Mouse (Mus musculus): Measurements from ENCODE around the gene Ctsh. TPM values are rescaled to one million over a fixed set of nuclear protein-coding genes. Genes with fewer than 3 reads are reported as not detected.

The Ctsh gene
- polyA plus RNA-seq (2014; fragmentation: Nextera tagmentation; extraction: Ambion mirVana): 8.9 and 11.8 TPM in 2 replicates

DNA sequence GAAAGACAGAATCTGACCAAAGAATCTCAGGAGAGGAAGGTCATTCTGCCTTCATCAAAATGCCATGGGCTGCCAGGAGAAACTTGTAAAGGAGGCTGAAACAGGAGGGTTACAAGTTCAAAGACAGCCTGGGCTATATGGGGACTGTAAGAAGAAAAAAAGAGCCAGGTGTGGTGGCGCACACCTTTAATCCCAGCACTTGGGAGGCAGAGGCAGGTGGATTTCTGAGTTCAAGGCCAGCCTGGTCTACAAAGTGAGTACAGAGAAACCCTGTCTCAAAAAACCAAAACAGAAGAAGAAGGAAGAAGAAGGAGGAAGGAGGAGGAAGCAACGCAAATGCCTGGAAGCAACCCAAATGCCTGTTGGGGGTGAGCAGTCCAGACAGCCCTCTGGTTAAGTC lies at the start of gene Ctsh:
Ctsh (plus strand) TSS at position 301 of the 400 bp plus-strand sequence.
- H3K9me3 ChIP-seq (replicated peaks; ENCODE audit: control insufficient read depth, low read length): no peaks in the 10 kb centered on the region
- 84% methylated on average over 2 of the region's 2 CpGs for WGBS
- ATAC-seq (replicated peaks; ENCODE audit: insufficient number of reproducible peaks, low FRiP score, low TSS enrichment, low read depth) (no peak), DNase-seq (ENCODE audit: low spot score) (no peak)
- no peak within 1 kb of the TSS for H3K27ac ChIP-seq (replicated peaks; ENCODE audit: low read depth, low read length)
- H3K4me1 ChIP-seq (ENCODE audit: control insufficient read depth, insufficient read depth, low read length): no peaks in the 10 kb centered on the region
- H3K36me3 ChIP-seq (replicated peaks; ENCODE audit: control insufficient read depth, insufficient read depth, low read depth, low read length): no peaks in the 10 kb centered on the region
- peak within 1 kb of the TSS; percentile 57 for H3K9ac ChIP-seq (replicated peaks; ENCODE audit: low read length)
- H3K4me3 ChIP-seq (ENCODE audit: low read depth, low read length): peak within 1 kb of the TSS; percentile 43
- H3K27me3 ChIP-seq (ENCODE audit: control insufficient read depth, insufficient read depth, low read length): no peaks in the 10 kb centered on the region
- H3K4me2 ChIP-seq (ENCODE audit: low read depth, low read length): peak within 1 kb of the TSS; percentile 87

DNA sequence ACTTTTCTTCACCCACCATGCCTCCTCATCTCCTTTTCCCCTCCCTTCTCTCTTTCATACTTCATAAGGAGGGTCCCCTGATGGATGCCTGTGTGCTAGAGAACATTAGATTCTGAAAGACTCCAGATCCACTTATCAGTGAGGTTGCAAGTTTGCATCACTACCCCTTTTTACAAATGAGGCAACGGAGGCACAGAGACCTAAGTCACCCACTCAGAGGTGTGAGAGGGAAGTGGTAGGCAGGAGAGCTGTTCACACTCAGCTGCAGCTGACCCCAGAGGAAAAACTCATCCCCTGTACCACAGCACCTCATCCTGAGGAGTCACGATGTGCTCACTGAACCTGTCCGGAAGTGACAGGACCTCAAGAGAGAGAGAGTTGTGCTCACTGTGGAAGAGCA lies 47.5 kb upstream of the Ctsh start:
- WGBS: 90% methylated on average over 3 of the region's 3 CpGs
- no peak overlapping the region for H3K9ac ChIP-seq (replicated peaks; ENCODE audit: low read length)
- ATAC-seq (replicated peaks; ENCODE audit: insufficient number of reproducible peaks, low FRiP score, low TSS enrichment, low read depth): no peak

DNA sequence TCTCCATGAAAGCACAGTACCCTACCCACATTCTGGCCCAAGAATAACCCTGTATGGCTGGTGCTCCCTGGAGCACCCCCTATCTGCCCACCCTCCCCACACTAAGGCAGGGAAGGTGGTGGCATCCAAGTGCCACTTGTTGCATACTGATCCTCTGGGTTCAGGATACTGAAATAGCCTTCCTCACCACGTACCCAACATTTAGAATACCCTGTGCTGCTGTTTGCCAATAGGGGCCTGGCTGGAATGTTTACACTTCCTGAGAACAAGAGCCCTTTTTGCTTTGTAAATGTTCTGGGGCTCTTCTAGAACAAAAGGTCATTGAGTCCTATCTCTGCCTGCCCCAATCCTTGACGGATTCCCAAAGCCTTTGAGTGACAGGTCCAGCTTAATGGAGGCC lies 46.9 kb upstream of the Ctsh start:
- H3K4me2 ChIP-seq (ENCODE audit: low read depth, low read length): no peak overlapping the region
- no peaks in the 10 kb centered on the region for H3K27me3 ChIP-seq (ENCODE audit: control insufficient read depth, insufficient read depth, low read length)
- no peak for DNase-seq (ENCODE audit: low spot score)
- H3K9ac ChIP-seq (replicated peaks; ENCODE audit: low read length): no peak overlapping the region
- H3K27ac ChIP-seq (replicated peaks; ENCODE audit: low read depth, low read length): no peak overlapping the region
- no peaks in the 10 kb centered on the region for H3K4me1 ChIP-seq (ENCODE audit: control insufficient read depth, insufficient read depth, low read length)
- 15% methylated on average over 2 of the region's 2 CpGs for WGBS
- no peaks in the 10 kb centered on the region for H3K36me3 ChIP-seq (replicated peaks; ENCODE audit: control insufficient read depth, insufficient read depth, low read depth, low read length)
- no peaks in the 10 kb centered on the region for H3K9me3 ChIP-seq (replicated peaks; ENCODE audit: control insufficient read depth, low read length)
- no peak for ATAC-seq (replicated peaks; ENCODE audit: insufficient number of reproducible peaks, low FRiP score, low TSS enrichment, low read depth)
- H3K4me3 ChIP-seq (ENCODE audit: low read depth, low read length): no peak overlapping the region

More for the DNA sequence above, 47.5 kb upstream of the Ctsh start:
- Histone ChIP-seq H3K4me2 (ENCODE audit: low read depth, low read length) (no peak overlapping the region), H3K4me3 (ENCODE audit: low read depth, low read length) (no peak overlapping the region), H3K4me1 (ENCODE audit: control insufficient read depth, insufficient read depth, low read length) (no peaks in the 10 kb centered on the region), H3K36me3 (replicated peaks; ENCODE audit: control insufficient read depth, insufficient read depth, low read depth, low read length) (no peaks in the 10 kb centered on the region), H3K27me3 (ENCODE audit: control insufficient read depth, insufficient read depth, low read length) (no peaks in the 10 kb centered on the region), H3K27ac (replicated peaks; ENCODE audit: low read depth, low read length) (no peak overlapping the region), H3K9me3 (replicated peaks; ENCODE audit: control insufficient read depth, low read length) (no peaks in the 10 kb centered on the region)
- DNase-seq (ENCODE audit: low spot score): no peak

DNA sequence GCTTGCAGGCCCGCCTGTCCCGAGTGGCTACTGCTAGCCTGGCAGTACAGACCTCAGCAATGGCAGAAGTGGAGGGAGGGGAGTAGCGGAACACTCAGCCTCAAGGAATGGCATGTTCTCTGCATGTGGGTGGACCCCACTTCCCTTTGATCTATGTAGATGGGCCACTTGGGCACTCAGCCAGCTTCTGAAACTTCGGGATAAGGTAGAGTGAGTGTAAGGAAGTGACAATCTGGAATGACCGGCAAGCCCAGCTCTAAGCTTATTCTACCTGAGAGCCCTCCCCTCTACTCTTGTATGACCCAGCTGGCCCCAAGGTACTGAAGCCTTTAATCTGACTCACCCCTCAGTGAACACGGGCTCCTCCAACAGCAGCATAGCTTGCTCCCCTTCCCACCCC lies 45.8 kb upstream of the Ctsh start:
- Histone ChIP-seq H3K9ac (replicated peaks; ENCODE audit: low read length) (no peak overlapping the region), H3K27ac (replicated peaks; ENCODE audit: low read depth, low read length) (no peak overlapping the region), H3K4me2 (ENCODE audit: low read depth, low read length) (no peak overlapping the region), H3K4me3 (ENCODE audit: low read depth, low read length) (no peak overlapping the region), H3K4me1 (ENCODE audit: control insufficient read depth, insufficient read depth, low read length) (no peaks in the 10 kb centered on the region), H3K9me3 (replicated peaks; ENCODE audit: control insufficient read depth, low read length) (no peaks in the 10 kb centered on the region), H3K27me3 (ENCODE audit: control insufficient read depth, insufficient read depth, low read length) (no peaks in the 10 kb centered on the region), H3K36me3 (replicated peaks; ENCODE audit: control insufficient read depth, insufficient read depth, low read depth, low read length) (no peaks in the 10 kb centered on the region)
- DNase-seq (ENCODE audit: low spot score) (no peak), ATAC-seq (replicated peaks; ENCODE audit: insufficient number of reproducible peaks, low FRiP score, low TSS enrichment, low read depth) (no peak)
- 83% methylated on average over 6 of the region's 6 CpGs for WGBS

DNA sequence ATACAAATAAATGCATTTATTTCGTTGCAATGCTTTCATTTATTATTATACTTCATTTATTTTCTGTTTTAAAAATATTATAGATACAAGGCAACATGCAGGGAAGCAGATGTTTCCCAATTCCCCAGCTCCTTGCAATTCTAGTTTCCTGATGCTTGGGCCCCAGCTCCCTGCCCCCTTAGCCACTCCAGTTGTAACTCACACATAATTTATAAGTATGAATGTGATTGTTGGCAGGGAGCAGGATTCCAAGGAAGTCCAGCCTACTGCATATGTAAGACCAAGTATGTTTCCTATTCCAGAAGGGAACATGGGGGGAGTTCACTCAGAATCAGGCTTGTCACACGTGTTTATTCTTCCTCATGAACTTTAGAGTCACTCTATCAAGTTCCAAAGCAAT lies 42.1 kb upstream of the Ctsh start:
- Histone ChIP-seq H3K36me3 (replicated peaks; ENCODE audit: control insufficient read depth, insufficient read depth, low read depth, low read length) (no peaks in the 10 kb centered on the region), H3K27ac (replicated peaks; ENCODE audit: low read depth, low read length) (no peak overlapping the region), H3K9me3 (replicated peaks; ENCODE audit: control insufficient read depth, low read length) (no peaks in the 10 kb centered on the region), H3K9ac (replicated peaks; ENCODE audit: low read length) (no peak overlapping the region), H3K4me1 (ENCODE audit: control insufficient read depth, insufficient read depth, low read length) (no peaks in the 10 kb centered on the region), H3K4me2 (ENCODE audit: low read depth, low read length) (no peak overlapping the region), H3K27me3 (ENCODE audit: control insufficient read depth, insufficient read depth, low read length) (no peaks in the 10 kb centered on the region), H3K4me3 (ENCODE audit: low read depth, low read length) (no peak overlapping the region)
- DNase-seq (ENCODE audit: low spot score) (no peak), ATAC-seq (replicated peaks; ENCODE audit: insufficient number of reproducible peaks, low FRiP score, low TSS enrichment, low read depth) (no peak)
- WGBS: 57% methylated on average over 2 of the region's 2 CpGs

DNA sequence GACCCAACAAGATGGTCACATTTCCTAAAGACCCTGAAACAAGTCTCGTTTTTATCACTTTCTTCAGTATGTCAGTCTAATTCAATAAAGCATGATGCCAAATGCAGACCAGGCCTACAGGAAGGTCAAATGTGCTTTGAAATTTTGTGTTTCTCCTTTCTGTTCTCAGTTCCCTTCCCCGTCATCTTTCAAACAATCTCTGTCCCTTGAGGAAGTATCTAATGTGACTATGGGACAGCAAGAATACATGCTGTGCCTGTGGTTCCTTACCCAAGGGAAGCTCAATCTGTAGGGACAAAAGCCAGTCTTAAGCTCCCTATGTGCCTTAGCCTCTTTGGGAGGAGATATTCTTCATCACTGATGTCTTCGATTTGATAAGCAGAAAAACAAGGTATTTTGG lies 39.3 kb upstream of the Ctsh start:
- WGBS: 83% methylated on average over 3 of the region's 3 CpGs
- H3K4me2 ChIP-seq (ENCODE audit: low read depth, low read length): no peak overlapping the region
- ATAC-seq (replicated peaks; ENCODE audit: insufficient number of reproducible peaks, low FRiP score, low TSS enrichment, low read depth) (no peak), DNase-seq (ENCODE audit: low spot score) (no peak)
- no peaks in the 10 kb centered on the region for H3K4me1 ChIP-seq (ENCODE audit: control insufficient read depth, insufficient read depth, low read length)
- no peak overlapping the region for H3K4me3 ChIP-seq (ENCODE audit: low read depth, low read length)
- no peaks in the 10 kb centered on the region for H3K9me3 ChIP-seq (replicated peaks; ENCODE audit: control insufficient read depth, low read length)
- H3K9ac ChIP-seq (replicated peaks; ENCODE audit: low read length): no peak overlapping the region
- H3K36me3 ChIP-seq (replicated peaks; ENCODE audit: control insufficient read depth, insufficient read depth, low read depth, low read length): no peaks in the 10 kb centered on the region
- no peaks in the 10 kb centered on the region for H3K27me3 ChIP-seq (ENCODE audit: control insufficient read depth, insufficient read depth, low read length)
- H3K27ac ChIP-seq (replicated peaks; ENCODE audit: low read depth, low read length): no peak overlapping the region

DNA sequence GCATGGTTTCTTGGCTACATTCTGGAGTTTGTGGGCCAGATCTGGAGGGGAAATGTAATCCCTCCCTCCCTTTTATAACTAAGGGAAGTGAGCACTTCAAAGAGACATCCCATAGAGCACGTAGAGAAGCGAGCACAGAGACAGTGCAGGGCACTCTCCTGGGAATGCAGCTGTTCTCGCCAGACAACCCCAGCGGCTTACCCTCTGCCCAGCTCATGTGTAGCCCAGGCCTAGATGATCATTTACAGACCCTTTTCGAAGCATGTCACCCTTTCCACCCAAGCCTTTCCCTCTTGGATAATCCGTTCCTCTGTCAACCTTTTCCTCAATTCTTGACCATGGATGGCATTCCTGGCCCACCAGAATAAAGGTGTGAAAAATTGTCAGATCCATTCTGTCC lies 37.7 kb upstream of the Ctsh start:
- Histone ChIP-seq H3K9me3 (replicated peaks; ENCODE audit: control insufficient read depth, low read length) (no peaks in the 10 kb centered on the region), H3K36me3 (replicated peaks; ENCODE audit: control insufficient read depth, insufficient read depth, low read depth, low read length) (no peaks in the 10 kb centered on the region), H3K4me3 (ENCODE audit: low read depth, low read length) (no peak overlapping the region), H3K9ac (replicated peaks; ENCODE audit: low read length) (no peak overlapping the region), H3K27ac (replicated peaks; ENCODE audit: low read depth, low read length) (no peak overlapping the region), H3K4me2 (ENCODE audit: low read depth, low read length) (no peak overlapping the region), H3K4me1 (ENCODE audit: control insufficient read depth, insufficient read depth, low read length) (no peaks in the 10 kb centered on the region), H3K27me3 (ENCODE audit: control insufficient read depth, insufficient read depth, low read length) (no peaks in the 10 kb centered on the region)
- WGBS: 78% methylated on average over 6 of the region's 6 CpGs
- no peak for DNase-seq (ENCODE audit: low spot score)
- ATAC-seq (replicated peaks; ENCODE audit: insufficient number of reproducible peaks, low FRiP score, low TSS enrichment, low read depth): no peak

DNA sequence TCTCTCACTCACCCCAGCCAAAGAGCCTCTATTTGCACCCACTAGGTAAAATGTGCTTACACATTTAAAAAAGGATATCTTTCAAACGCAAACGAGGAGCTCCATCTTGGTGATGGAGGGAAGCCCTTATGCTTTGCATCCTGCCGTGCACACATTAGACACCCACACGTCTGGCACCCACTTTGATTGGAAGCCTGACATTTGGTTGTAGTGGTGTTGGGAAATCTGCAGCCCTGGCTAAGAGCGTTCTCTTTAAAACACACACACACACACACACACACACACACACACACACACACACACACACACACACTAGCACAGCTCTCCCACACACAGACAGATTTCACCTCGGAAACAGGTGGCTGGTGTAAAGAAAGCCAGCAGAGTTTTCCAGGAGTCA lies 33.1 kb upstream of the Ctsh start:
- H3K4me2 ChIP-seq (ENCODE audit: low read depth, low read length): no peak overlapping the region
- H3K4me1 ChIP-seq (ENCODE audit: control insufficient read depth, insufficient read depth, low read length): no peaks in the 10 kb centered on the region
- no peaks in the 10 kb centered on the region for H3K27me3 ChIP-seq (ENCODE audit: control insufficient read depth, insufficient read depth, low read length)
- no peaks in the 10 kb centered on the region for H3K36me3 ChIP-seq (replicated peaks; ENCODE audit: control insufficient read depth, insufficient read depth, low read depth, low read length)
- H3K9ac ChIP-seq (replicated peaks; ENCODE audit: low read length): no peak overlapping the region
- no peak overlapping the region for H3K4me3 ChIP-seq (ENCODE audit: low read depth, low read length)
- WGBS: 82% methylated on average over 6 of the region's 6 CpGs
- H3K9me3 ChIP-seq (replicated peaks; ENCODE audit: control insufficient read depth, low read length): no peaks in the 10 kb centered on the region
- no peak for ATAC-seq (replicated peaks; ENCODE audit: insufficient number of reproducible peaks, low FRiP score, low TSS enrichment, low read depth)
- no peak for DNase-seq (ENCODE audit: low spot score)
- no peak overlapping the region for H3K27ac ChIP-seq (replicated peaks; ENCODE audit: low read depth, low read length)
